Mouse (Mus musculus) megakaryocyte, embryonic 14.5 days (primary cell): ENCODE data around the gene Daxx. TPM values are rescaled to one million over a fixed set of nuclear protein-coding genes. Genes with fewer than 3 reads are reported as not detected.

Experiments
- H3K27me3 ChIP-seq: replicated peaks from 2 replicates; pipeline ENCODE3; 2012; ENCODE audit warnings: inconsistent platforms
- H3K36me3 ChIP-seq: replicated peaks from 2 replicates; pipeline ENCODE3; 2012; ENCODE audit warnings: low read length, inconsistent platforms, mixed read lengths
- H3K4me1 ChIP-seq: 2 replicates; pipeline ENCODE4 v1.6.1; 2012; ENCODE audit warnings: inconsistent platforms
- H3K4me3 ChIP-seq: replicated peaks from 2 replicates; pipeline ENCODE3; 2012; ENCODE audit warnings: moderate library complexity, mild to moderate bottlenecking, inconsistent platforms
- H3K9me3 ChIP-seq: 2 replicates; pipeline ENCODE4 v1.6.1; 2012; ENCODE audit warnings: inconsistent platforms
- FLI1 ChIP-seq: IDR thresholded peaks from 2 replicates; pipeline ENCODE4 v1.6.1; 2012; ENCODE audit warnings: low read length, inconsistent platforms, mixed read lengths
- GATA1 ChIP-seq: IDR thresholded peaks from 3 replicates; pipeline ENCODE4 v1.6.1; 2012; ENCODE audit warnings: mixed read lengths, low read length, inconsistent platforms, borderline replicate concordance
- polyA plus RNA-seq: library from polyadenylated mRNA; stranded (reverse); fragments of >175 nt; gene quantifications from 2 replicates; pipeline ENCODE4 v1.2.3, GENCODE M21; 2012; ENCODE audit warnings: low replicate concordance; ENCODE audit not compliant: insufficient read depth

Daxx gene
- polyA plus RNA-seq, 1 experiment: 20.0 TPM

- Histone ChIP-seq H3K4me3 (peak overlapping the region; percentile 100), H3K27me3 (no peaks in the 10 kb centered on the region), H3K9me3 (no peaks in the 10 kb centered on the region), H3K36me3 (peaks cover 76% of the 10 kb centered on the region), H3K4me1 (peaks cover 57% of the 10 kb centered on the region)
- TF ChIP-seq GATA1 (no peak), FLI1 (no peak)
These were observed 21.3 kb downstream of the Daxx start for GRCm38 (mm10) chr17:33930280-33931158.

- no peaks in the 10 kb centered on the region for H3K9me3 ChIP-seq
- H3K4me1 ChIP-seq: peaks cover 54% of the 10 kb centered on the region
- H3K36me3 ChIP-seq: peaks cover 75% of the 10 kb centered on the region
- no peaks in the 10 kb centered on the region for H3K27me3 ChIP-seq
- TF ChIP-seq FLI1: no peak
- TF ChIP-seq GATA1: no peak
- peak overlapping the region; percentile 100 for H3K4me3 ChIP-seq
These were observed 22.1 kb downstream of the Daxx start for GRCm38 (mm10) chr17:33931159-33931866.

DNA sequence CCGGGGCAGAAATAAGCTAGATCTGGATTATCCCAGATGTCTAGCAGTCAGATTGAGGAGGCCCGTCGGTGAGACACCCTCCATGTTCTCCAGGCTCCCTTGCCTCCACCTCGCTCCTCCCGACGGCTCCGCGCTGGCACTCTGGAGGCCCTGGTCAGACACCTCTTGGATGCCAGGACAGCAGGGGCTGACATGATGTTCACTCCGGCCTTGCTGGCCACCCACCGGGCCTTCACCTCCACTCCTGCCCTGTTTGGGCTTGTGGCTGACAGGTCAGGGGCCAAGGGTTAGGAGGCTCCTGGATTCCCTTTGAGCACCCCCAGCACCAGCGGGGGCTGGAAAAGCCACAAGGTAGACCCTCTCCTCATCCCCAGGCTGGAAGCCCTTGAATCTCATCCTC is 22.7 kb downstream of the Daxx start:
- Histone ChIP-seq H3K36me3 (peaks cover 74% of the 10 kb centered on the region), H3K9me3 (no peaks in the 10 kb centered on the region), H3K4me1 (peaks cover 52% of the 10 kb centered on the region), H3K27me3 (no peaks in the 10 kb centered on the region), H3K4me3 (no peak overlapping the region)
- TF ChIP-seq FLI1: no peak
- no peak for TF ChIP-seq GATA1

GRCm38 (mm10) chr17:33932448-33932847 is 23.2 kb downstream of the Daxx start:
- H3K36me3 ChIP-seq: peaks cover 74% of the 10 kb centered on the region
- TF ChIP-seq GATA1: no peak
- no peak for TF ChIP-seq FLI1
- no peaks in the 10 kb centered on the region for H3K9me3 ChIP-seq
- peaks cover 50% of the 10 kb centered on the region for H3K4me1 ChIP-seq
- H3K27me3 ChIP-seq: no peaks in the 10 kb centered on the region
- H3K4me3 ChIP-seq: no peak overlapping the region

- peaks cover 72% of the 10 kb centered on the region for H3K36me3 ChIP-seq
These were observed 23.8 kb downstream of the Daxx start for GRCm38 (mm10) chr17:33932970-33933369.

GRCm38 (mm10) chr17:33935422-33936055 is 26.3 kb downstream of the Daxx start:
- no peaks in the 10 kb centered on the region for H3K27me3 ChIP-seq
- no peaks in the 10 kb centered on the region for H3K9me3 ChIP-seq
- peaks cover 44% of the 10 kb centered on the region for H3K4me1 ChIP-seq
- peak overlapping the region; percentile 18 for H3K4me3 ChIP-seq
- H3K36me3 ChIP-seq: peaks cover 77% of the 10 kb centered on the region
- TF ChIP-seq GATA1 (no peak), FLI1 (no peak)

More at GRCm38 (mm10) chr17:33932970-33933369, 23.8 kb downstream of the Daxx start:
- H3K9me3 ChIP-seq: no peaks in the 10 kb centered on the region
- H3K27me3 ChIP-seq: no peaks in the 10 kb centered on the region
- H3K4me1 ChIP-seq: peaks cover 45% of the 10 kb centered on the region
- no peak for TF ChIP-seq FLI1
- TF ChIP-seq GATA1: no peak
- no peak overlapping the region for H3K4me3 ChIP-seq

DNA sequence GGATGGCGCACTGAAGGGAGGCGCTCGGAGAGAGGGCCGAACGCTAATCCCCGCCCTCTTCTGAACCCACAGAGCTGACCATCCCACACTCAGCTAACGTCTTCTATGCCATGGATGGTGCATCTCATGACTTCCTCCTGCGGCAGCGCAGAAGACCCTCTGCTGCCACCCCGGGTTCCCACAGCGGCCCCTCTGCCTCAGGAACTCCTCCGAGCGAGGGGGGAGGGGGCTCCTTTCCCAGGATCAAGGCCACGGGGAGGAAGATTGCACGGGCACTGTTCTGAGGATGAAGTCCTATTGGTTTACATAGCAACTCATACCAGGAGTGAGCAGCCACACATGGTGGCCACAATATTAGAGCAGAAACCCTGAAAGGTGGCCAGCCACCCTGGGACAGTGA is 27.8 kb downstream of the Daxx start:
- H3K27me3 ChIP-seq: no peaks in the 10 kb centered on the region
- H3K4me1 ChIP-seq: peaks cover 41% of the 10 kb centered on the region
- H3K9me3 ChIP-seq: no peaks in the 10 kb centered on the region
- no peak overlapping the region for H3K4me3 ChIP-seq
- H3K36me3 ChIP-seq: peaks cover 69% of the 10 kb centered on the region
- TF ChIP-seq GATA1: no peak
- TF ChIP-seq FLI1: no peak

GRCm38 (mm10) chr17:33938783-33939182 is 29.6 kb downstream of the Daxx start:
- Histone ChIP-seq H3K9me3 (no peaks in the 10 kb centered on the region), H3K4me1 (peaks cover 41% of the 10 kb centered on the region), H3K4me3 (peak overlapping the region; percentile 98), H3K36me3 (peaks cover 66% of the 10 kb centered on the region), H3K27me3 (no peaks in the 10 kb centered on the region)
- TF ChIP-seq GATA1 (no peak), FLI1 (no peak)

DNA sequence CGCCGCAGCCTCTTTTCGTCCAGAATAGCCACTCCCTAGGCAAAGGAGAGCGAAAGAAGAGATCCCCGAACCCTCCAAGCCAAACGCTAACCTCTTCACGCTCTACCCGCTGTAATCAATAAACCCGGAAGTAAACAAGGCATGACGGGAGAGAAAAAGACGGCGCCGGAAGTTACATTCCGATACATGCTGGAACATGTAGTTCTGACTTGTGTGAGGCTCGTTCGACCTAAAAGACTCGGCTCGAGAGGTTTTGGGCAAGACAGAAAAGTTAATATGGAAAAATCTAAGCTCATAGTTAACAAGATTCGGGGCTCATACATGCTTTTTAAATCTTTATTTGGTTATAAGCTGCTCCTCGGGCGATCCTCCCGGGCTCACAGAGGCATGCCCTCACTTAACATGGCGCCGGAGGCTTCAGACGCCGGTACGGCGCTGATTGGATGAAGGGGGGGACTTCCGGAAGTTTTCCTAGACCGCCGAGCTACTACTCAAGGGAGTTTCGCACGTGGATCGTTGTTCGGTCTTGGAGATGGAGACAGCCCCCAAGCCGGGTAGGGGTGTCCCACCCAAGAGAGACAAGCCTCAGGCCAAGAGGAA is 31.1 kb downstream of the Daxx start, which contains the start of the genes Pfdn6 and Wdr46:
Pfdn6 (minus strand) TSS at position 138 of the 600 bp plus-strand sequence.
Wdr46 (plus strand) TSS at position 455 of the 600 bp plus-strand sequence.
- Histone ChIP-seq H3K27me3 (no peaks in the 10 kb centered on the region), H3K4me3 (peak within 1 kb of the TSS; percentile 98), H3K4me1 (peaks cover 38% of the 10 kb centered on the region), H3K36me3 (peaks cover 66% of the 10 kb centered on the region), H3K9me3 (no peaks in the 10 kb centered on the region)
- TF ChIP-seq FLI1 (no peak; the same call in 1 of the 2 replicates), GATA1 (no peak)
